Mouse (Mus musculus) erythroblast, embryonic 14.5 days (primary cell): ENCODE measurements around the gene Wdr31.

Experiments used
- GATA1 ChIP-seq: IDR thresholded peaks from 2 replicates; pipeline ENCODE4 v1.6.1; 2012; ENCODE audit warnings: low read length, inconsistent platforms, mixed read lengths
- TAL1 ChIP-seq: IDR thresholded peaks from 3 replicates; pipeline ENCODE4 v1.6.1; 2012; ENCODE audit warnings: low read length, inconsistent platforms, mixed read lengths

DNA sequence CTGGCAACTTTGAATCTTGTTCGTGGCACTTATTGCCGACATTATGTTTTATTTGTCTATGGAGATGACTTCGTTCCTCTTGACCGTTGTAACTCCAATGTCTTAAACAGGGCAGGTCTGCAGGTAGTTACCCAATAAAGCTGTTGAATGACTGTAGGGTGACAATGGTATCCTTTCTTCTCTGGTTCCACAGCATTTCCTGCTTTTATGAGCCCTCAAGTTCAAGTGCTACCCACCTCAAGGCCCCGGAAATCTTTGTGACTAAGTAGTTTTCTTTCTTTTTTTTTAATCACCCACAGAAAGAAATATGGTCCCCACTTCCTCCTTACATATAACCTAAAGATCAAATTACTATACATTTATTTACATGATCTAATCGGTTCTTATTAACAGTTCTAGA is 5.1 kb upstream of the Wdr31 start:
- TF ChIP-seq GATA1 (no peak), TAL1 (no peak)
